Mouse (Mus musculus): ENCODE results near the gene Otulin.

The Otulin gene

GRCm38 (mm10) chr15:27551117-27552114 is 79.1 kb downstream of the Otulin start:
- in situ Hi-C loops (cut with MboI) = no loop called here

DNA sequence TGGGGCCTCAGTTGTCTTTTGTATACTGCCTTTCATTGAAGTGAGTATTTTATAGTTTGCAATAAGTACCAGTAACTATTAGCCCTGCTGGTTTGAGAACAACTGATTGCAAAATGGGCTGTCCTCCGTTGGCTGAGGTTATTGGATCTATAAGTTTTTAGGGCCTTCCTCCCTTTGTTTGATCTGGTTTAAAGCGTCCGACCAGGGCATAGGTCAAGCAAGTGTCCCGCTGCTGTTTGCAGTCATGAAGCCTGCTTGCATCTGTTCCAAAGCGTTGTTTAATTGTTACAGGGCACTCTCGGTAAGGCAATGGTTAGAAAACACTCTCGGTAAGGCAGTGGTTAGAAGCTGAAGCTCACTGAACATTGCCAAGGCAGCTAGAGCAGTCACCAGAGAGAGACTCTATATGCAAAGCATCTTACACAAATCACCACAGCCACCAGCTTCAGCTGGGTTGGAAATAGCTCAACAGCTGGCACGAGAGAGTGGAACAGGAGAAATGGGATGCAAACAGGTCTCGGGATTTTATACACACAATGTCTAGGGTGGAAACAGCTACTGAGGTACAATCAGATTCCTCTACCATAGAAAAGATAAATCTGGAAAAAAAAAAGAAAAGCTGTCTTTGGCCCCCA is 80.0 kb downstream of the Otulin start:
- in situ Hi-C loops (cut with MboI) = no loop called here

- in situ Hi-C loops (cut with MboI) = no loop called here
These were observed 80.6 kb downstream of the Otulin start for GRCm38 (mm10) chr15:27549878-27550277.

DNA sequence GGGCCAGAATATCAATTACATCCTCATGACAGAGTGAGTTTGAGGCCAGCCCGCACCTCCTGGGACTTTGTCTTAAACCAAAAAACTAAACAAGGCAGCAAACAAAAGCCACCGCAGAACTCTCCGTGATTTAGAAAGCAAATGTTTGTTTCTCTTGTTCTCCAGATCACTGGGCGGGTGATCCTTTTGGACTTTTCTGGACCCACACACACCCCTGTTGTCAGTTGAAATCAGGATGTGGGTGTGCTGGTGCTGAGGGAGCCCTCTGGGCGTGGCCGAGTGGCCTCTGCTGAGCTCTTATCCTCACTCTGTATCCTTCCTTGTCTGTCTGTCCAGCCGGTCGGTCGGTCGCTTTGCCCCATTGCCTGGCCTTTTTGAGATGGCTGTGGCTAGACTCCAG is 81.4 kb downstream of the Otulin start:
- in situ Hi-C loops (cut with MboI) = no loop called here

GRCm38 (mm10) chr15:27548110-27548509 is 82.4 kb downstream of the Otulin start:
- in situ Hi-C loops (cut with MboI) = no loop called here

- in situ Hi-C loops (cut with MboI) = no loop called here
These were observed 85.3 kb downstream of the Otulin start for GRCm38 (mm10) chr15:27545203-27545602.

DNA sequence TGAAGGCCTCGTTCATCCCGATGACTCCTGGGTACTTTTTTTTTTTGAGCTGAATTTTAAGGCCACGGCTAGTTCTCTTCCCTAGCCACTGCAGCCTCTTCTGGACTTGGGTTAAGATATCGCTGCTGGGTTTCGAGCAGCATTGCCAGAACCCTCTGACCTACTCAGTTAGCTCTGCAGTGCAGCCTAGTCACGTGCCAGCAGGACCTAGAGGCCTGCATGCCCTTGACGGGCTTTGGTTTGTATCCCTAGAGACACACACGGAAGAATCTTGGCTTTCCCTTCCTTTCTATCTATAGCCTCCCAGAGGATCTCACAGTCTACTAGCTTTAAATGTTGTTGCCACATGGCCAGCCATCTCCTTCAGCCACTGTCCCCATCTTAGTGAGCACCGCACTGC is 90.7 kb downstream of the Otulin start:
- in situ Hi-C loops (cut with MboI) = no loop called here

DNA sequence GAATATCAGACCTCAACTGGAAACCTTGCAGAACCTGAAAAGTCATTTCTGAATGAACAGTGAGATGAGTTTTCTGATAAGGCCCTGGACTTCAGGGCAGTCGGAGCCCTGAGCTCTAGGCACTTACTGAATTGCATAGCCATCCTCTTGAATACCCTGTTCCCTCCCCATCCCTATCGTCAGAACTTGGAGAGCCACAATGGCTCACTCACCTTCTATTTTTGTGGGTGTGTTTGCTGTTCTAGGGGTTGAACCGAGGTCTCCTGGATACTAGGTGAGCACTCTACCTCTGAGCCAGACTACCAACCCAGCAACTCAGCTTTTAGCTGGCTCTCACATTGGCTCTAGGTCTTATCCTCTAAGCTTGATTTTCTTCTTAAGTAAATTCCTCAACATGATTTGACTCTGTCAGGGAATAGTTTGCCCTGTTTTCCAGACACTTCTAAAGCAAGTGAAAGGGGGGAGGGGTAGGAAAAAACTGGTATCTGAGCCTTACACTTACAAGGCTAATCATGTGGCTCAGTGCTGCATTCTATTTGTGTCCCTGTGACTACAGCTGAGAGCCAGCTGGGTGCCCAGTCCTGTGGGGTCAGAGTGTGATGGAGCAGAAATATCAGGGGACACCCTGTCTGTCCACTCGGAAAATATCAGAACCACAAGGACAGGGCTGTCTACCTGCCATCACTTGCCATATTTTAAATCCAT is 92.8 kb downstream of the Otulin start:
- in situ Hi-C loops (cut with MboI) = no loop called here

- in situ Hi-C loops (cut with MboI) = no loop called here
These were observed 93.7 kb downstream of the Otulin start for GRCm38 (mm10) chr15:27536771-27537170.

DNA sequence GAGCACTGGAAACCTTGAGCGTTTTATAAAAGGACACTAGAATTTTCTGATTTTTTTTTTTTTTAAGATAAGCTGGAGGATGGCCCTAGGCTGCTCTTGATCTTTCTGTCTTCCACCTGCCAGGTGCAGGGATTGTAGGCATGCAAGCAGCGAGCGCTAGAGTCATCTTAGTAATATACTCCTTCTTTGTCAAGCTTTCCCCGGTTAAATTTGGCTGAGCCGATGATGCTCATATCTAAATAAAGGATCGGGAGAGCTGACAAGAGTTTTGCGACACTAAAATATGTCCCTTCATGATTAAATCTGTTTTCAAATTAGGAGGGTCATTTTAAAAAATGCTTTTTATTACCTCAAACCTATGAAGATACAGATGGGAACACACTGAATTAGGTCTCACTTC is 94.3 kb downstream of the Otulin start:
- in situ Hi-C loops (cut with MboI) = no loop called here

DNA sequence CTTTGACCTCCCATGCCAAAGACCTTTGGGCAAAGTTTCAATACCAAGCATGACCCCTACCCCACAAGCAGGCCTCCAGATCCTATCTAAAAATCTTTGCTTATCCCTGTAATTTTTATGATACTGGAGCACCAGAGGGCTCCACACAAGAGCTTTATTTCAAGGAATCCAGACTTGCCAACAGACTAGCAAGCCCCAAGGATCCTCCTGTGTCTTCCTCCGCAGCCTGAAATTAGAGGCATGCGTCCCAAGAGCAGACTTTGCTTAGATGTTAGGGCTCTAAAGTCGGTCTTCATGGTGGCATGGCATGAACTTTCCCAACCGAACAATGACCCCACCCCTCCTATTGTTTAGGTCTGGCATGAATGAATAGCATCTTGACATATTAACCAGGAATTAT is 94.8 kb downstream of the Otulin start:
- in situ Hi-C loops (cut with MboI) = no loop called here

DNA sequence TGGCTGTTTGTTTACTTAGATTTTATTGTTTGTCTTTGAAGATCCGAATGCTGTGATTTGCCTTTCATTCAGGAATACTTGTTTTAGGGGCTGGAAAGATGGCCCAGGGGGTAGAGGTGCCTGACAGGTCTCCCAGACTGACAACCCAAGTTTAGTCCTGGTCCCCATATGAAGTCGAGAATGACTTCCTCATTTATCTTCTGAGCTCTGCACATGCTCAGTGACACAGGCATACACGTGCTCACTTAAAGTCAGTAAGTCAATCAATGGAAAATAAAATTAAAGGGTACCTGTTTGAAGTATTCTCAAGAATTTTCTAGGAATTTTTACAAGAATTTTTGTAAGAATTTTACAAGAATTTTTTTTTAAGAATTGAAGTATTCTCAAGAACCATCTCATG is 97.5 kb downstream of the Otulin start:
- in situ Hi-C loops (cut with MboI) = no loop called here

- in situ Hi-C loops (cut with MboI) = no loop called here
These were observed 100.5 kb downstream of the Otulin start for GRCm38 (mm10) chr15:27530023-27530422.

GRCm38 (mm10) chr15:27528896-27529295 is 101.6 kb downstream of the Otulin start:
- in situ Hi-C loops (cut with MboI) = no loop called here

DNA sequence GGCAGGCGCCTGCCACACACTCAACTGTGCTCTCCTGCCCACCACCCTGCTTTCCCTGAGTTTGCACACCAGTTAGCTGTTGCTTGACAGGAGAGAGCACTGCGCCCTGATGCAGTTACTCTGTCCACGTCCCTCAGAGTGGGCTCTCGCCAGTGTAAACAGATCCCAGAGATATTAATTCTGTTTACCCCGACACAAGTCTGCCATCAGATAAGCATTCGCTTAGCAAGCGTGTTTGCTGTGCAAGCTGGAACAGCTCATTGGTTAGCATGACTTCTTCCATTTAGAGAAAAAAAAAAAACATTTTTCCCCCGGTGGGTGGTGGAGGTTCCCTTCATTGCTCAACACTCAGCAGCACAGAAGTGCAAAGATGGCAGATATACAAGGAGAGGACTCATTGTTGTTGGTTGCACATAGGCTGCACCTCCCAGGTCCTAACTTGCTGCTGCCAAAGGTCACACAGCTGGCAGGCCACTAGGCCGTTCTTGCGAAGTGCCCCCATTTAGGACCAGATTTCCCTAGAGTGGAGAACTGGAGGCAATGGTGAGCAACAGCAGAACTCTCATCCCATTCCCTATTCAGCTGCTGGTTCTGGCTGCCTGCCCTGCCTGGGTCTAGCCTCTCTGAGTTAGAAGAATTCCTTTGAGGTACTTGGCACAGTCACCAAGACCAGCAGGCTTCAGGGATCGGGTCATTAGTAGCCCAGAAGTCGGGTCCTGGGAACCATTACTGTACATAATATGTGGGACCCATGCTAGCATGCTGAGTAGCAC is 105.1 kb downstream of the Otulin start:
- in situ Hi-C loops (cut with MboI) = no loop called here

DNA sequence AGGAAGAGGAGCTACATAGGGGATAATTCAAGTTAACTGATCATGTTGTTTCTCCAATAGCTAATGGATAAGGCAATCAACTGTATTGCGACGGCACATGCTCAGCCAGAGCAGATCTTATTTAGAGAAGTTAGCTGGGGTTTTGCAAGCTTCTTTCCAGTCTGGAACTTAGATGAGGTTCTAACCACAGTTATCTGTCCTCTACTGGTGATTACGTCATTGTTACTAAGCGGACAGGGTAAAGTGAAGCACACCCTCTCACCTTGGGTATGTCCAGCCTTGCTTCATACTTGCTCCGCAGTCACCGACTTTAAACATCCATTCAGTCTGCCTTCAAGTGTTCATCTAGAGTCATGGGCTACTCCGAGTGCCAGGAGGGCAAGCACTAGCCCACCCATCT is 110.6 kb downstream of the Otulin start:
- in situ Hi-C loops (cut with MboI) = no loop called here

GRCm38 (mm10) chr15:27518026-27518425 is 112.5 kb downstream of the Otulin start:
- in situ Hi-C loops (cut with MboI) = no loop called here

GRCm38 (mm10) chr15:27516927-27517326 is 113.6 kb downstream of the Otulin start:
- in situ Hi-C loops (cut with MboI) = no loop called here

DNA sequence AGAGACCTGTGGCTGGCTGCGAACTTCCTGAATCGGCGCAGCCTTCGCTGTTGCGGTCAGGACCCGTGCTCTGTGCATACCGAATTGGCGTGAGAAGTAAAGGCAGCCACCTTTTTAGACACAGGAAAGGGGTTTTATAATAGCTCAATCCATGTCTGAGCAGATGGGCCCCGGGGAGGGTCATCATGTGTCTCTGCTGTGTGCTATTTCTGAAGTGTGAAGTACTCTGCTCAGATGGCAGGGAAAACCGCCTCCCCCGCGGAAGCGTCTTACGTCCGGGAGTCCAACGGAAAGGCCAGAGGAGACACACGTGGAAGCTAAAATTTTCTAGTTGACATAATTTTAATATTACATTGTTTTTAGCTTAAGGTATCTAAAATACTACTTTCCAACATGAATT is 121.5 kb downstream of the Otulin start:
- in situ Hi-C loops (cut with MboI) = no loop called here

DNA sequence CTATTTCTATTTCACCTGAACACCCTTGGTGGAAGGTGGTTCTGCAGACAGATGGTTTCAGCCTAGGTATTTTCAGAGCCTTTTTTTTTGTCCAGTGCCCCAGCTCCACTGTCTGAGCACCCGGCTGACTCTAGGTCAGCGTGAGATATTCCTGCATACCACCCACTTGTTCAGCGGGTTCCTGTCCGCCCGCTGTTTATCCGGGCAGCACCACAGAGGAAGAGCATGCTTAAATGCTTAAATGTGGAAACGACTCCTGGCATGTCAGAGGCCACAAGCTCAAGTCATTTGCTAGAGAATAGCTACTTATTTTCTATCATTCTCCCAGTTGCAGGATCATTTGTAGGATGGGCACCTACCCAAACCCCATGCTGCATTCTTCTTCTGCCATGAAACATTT is 122.3 kb downstream of the Otulin start:
- in situ Hi-C loops (cut with MboI) = no loop called here

- in situ Hi-C loops (cut with MboI) = no loop called here
These were observed 123.4 kb downstream of the Otulin start for GRCm38 (mm10) chr15:27506893-27507596.
